Mouse (Mus musculus) kidney, postnatal 0 days (tissue): ENCODE measurements around the gene Rgs7. TPM values are rescaled to one million over a fixed set of nuclear protein-coding genes. Genes with fewer than 3 reads are reported as not detected.
A peak's percentile ranks its signal among the peaks of the same experiment; 100 is the strongest.

Source experiments
- ATAC-seq: fragments of 200-750 bp; cut with Nextera tagmentation; replicated peaks from 2 replicates; pipeline ENCODE4 v1.8.0; 2017; ENCODE audit warnings: low read depth, moderate number of reproducible peaks, moderate TSS enrichment, moderate library complexity; ENCODE audit not compliant: low FRiP score
- DNase-seq: peaks from one replicate; pipeline ENCODE4 v3.0.0-alpha.2; 2016; ENCODE audit warnings: low spot score
- H3K27ac ChIP-seq: fragments of 300-500 bp; sonication (generic); 2 replicates; pipeline ENCODE4 v1.5.1; 2014; ENCODE audit warnings: mild to moderate bottlenecking
- H3K27me3 ChIP-seq: fragments of 300-500 bp; sonication (generic); 2 replicates; pipeline ENCODE4 v1.6.1; 2014; ENCODE audit warnings: low read length, mixed read lengths; ENCODE audit not compliant: insufficient read depth
- H3K36me3 ChIP-seq: fragments of 300-500 bp; sonication (generic); 2 replicates; pipeline ENCODE4 v1.6.1; 2014; ENCODE audit warnings: low read length, mixed read lengths; ENCODE audit not compliant: insufficient read depth
- H3K4me1 ChIP-seq: fragments of 300-500 bp; sonication (generic); replicated peaks from 2 replicates; pipeline ENCODE4 v1.6.1; 2014; ENCODE audit warnings: antibody characterized with exemption, low read length, mixed read lengths; ENCODE audit not compliant: insufficient read depth
- H3K4me2 ChIP-seq: fragments of 300-500 bp; sonication (generic); 2 replicates; pipeline ENCODE4 v1.6.1; 2014; ENCODE audit warnings: mild to moderate bottlenecking, low read length, moderate library complexity, mixed read lengths
- H3K4me3 ChIP-seq: fragments of 300-500 bp; sonication (generic); replicated peaks from 2 replicates; pipeline ENCODE4 v1.5.1; 2014; ENCODE audit warnings: low read depth, low read length
- H3K9ac ChIP-seq: fragments of 300-500 bp; sonication (generic); 2 replicates; pipeline ENCODE4 v1.6.1; 2014; ENCODE audit warnings: low read depth, low read length
- H3K9me3 ChIP-seq: fragments of 300-500 bp; sonication (generic); replicated peaks from 2 replicates; pipeline ENCODE4 v1.6.1; 2016; ENCODE audit warnings: low read length, inconsistent platforms, mixed read lengths
- CTCF ChIP-seq: IDR thresholded peaks from 2 replicates; pipeline ENCODE4 v1.5.1; 2016; ENCODE audit warnings: antibody characterized with exemption, low read depth, mild to moderate bottlenecking, moderate library complexity
- WGBS: fragments of 180-500 bp; shearing (Covaris S2); extraction: QIAGEN DNeasy Blood & Tissue Kit; methylation state at CpG from one replicate; pipeline ENCODE4 v1.1.7; 2014; 5-methylcytosine and 5-hydroxymethylcytosine counted together
- polyA plus RNA-seq: library from polyadenylated mRNA; unstranded; fragments of >200 nt; fragmentation: Nextera tagmentation; extraction: Ambion mirVana; gene quantifications from 2 replicates; pipeline ENCODE4 v1.2.1, GENCODE M21; 2015

The Rgs7 gene
- polyA plus RNA-seq, 1 experiment from 2014 or later, result 0.53 TPM

DNA sequence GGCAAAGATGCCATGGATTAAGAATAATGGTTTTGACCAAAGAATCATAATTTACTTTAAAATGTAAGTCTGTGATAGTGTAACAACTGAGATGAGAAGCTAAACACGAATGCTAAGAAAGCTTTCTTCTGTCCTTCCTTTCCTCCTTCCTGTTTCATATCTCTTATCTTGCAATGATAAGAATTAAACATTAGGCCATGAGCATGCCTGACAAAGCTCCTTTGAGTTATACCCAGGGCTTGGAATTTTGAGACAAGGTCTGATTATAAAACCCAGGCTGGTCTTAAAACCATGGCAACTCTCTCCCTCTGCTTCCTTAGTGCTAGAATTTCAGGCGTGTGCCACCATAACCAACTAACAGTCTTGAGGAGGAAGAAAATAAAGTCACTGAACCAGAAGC, 22.2 kb upstream of the Rgs7 start:
- no peaks in the 10 kb centered on the region for H3K27me3 ChIP-seq
- no peak overlapping the region for H3K9ac ChIP-seq
- no peaks in the 10 kb centered on the region for H3K4me1 ChIP-seq
- H3K36me3 ChIP-seq, result no peaks in the 10 kb centered on the region
- H3K4me2 ChIP-seq, result no peak overlapping the region
- ATAC-seq (no peak), DNase-seq (no peak)
- no peak overlapping the region for H3K4me3 ChIP-seq
- no peaks in the 10 kb centered on the region for H3K9me3 ChIP-seq
- no peak for TF ChIP-seq CTCF
- WGBS, result 50% methylated on average over 2 of the region's 2 CpGs
- H3K27ac ChIP-seq, result no peak overlapping the region

DNA sequence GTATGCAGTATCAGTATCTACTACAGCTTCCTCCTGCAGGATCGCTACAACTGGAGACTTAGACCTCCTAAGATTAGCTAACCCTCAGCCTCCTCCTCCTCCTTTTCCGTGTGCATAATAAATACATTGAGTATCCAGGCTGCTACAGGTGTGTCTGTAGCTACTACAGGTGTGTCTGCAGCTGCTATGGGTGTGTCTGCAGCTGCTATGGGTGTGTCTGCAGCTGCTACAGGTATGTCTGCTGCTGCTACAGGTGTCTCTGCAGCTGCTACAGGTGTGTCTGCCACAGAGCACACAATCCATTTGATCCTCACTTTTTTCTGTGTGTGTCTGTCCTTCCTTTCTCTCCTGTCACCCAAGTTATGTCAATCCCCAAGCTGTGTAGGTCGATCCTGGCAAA, 19.9 kb upstream of the Rgs7 start:
- no peaks in the 10 kb centered on the region for H3K4me1 ChIP-seq
- no peak for TF ChIP-seq CTCF
- H3K36me3 ChIP-seq, result no peaks in the 10 kb centered on the region
- H3K4me2 ChIP-seq, result no peak overlapping the region
- H3K27ac ChIP-seq, result no peak overlapping the region
- no peak for ATAC-seq
- H3K4me3 ChIP-seq, result no peak overlapping the region
- no peak for DNase-seq
- 82% methylated on average over 3 of the region's 3 CpGs for WGBS
- no peak overlapping the region for H3K9ac ChIP-seq
- no peaks in the 10 kb centered on the region for H3K27me3 ChIP-seq
- H3K9me3 ChIP-seq, result no peaks in the 10 kb centered on the region

DNA sequence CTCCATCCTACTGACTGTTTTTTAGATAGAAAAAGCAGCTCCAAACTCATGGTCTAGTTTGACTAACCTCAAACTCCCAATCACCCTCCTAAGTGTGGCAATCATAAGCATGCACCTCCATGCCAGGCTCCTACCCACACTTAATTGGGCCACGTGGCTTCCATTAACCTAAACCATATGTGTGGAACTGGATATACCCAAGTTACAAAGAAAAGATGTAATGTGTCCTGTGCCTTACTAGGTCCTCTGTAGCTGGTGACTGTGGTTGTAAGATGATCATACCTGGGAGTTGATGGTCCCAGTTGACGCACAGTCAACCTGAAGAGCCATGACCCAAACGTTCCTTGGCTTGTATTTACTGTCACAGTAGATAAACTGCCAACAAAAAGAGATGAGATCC, 17.7 kb upstream of the Rgs7 start:
- no peaks in the 10 kb centered on the region for H3K27me3 ChIP-seq
- no peaks in the 10 kb centered on the region for H3K36me3 ChIP-seq
- H3K4me2 ChIP-seq, result no peak overlapping the region
- no peak for DNase-seq
- no peak overlapping the region for H3K27ac ChIP-seq
- H3K4me1 ChIP-seq, result no peaks in the 10 kb centered on the region
- H3K9me3 ChIP-seq, result no peaks in the 10 kb centered on the region
- WGBS, result 61% methylated on average over 3 of the region's 3 CpGs
- no peak overlapping the region for H3K4me3 ChIP-seq
- TF ChIP-seq CTCF, result no peak
- no peak for ATAC-seq
- no peak overlapping the region for H3K9ac ChIP-seq

DNA sequence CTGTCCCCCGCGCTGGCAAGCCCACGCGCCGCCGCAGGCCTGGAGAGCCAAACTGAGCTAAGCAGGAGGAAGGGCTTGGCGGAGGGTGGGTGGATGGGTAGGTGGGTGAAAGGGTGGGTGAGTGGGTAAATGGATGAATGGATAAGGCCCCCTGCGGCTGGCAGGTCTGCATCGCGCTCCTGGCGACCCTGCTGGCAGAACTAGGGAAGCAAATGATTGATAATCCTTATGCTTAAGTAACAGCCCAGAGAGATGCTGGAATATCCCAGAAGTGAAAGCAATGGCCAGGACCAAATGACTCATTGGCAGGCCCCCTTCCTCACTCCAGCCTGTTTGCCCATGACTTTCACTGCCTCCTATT, 363 bp upstream of the Rgs7 start:
- peaks cover 5% of the 10 kb centered on the region; the same call in 1 of the 2 replicates for H3K4me1 ChIP-seq
- H3K27me3 ChIP-seq, result peaks cover 7% of the 10 kb centered on the region; the same call in 1 of the 2 replicates
- peak overlapping the region; percentile 98 for H3K4me2 ChIP-seq
- TF ChIP-seq CTCF, result 0 out of 2 replicates have a peak, but pooled peaks have one; percentile 5
- 0 out of 2 replicates have a peak overlapping the region, but pooled peaks have one; percentile 38 for H3K9ac ChIP-seq
- no peaks in the 10 kb centered on the region for H3K9me3 ChIP-seq
- no peaks in the 10 kb centered on the region for H3K36me3 ChIP-seq
- no peak overlapping the region for H3K27ac ChIP-seq
- WGBS, result 2% methylated on average over 11 of the region's 11 CpGs
- no peak for DNase-seq
- H3K4me3 ChIP-seq, result peak overlapping the region; percentile 53
- no peak; the same call in 1 of the 2 replicates for ATAC-seq

DNA sequence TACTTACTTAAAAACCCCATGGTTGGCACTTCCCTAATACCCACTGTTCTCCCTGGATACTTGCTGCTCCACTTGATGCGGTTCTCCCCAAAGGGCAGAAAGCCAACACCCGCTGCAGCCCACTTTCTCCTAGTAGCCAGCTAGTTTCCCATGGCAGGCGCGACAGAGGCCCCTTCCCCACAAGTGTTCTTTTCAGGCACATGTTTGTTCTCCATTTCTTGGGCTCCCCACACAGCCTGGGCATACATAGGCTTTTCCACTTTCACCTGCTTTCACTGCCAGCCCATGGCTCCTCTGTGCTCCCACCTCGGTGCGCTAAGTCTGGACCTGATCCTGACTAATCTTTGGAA, 814 bp downstream of the Rgs7 start:
- Histone ChIP-seq H3K36me3 (no peaks in the 10 kb centered on the region), H3K9me3 (no peaks in the 10 kb centered on the region), H3K9ac (no peak overlapping the region), H3K27ac (no peak overlapping the region), H3K4me1 (peaks cover 5% of the 10 kb centered on the region; the same call in 1 of the 2 replicates), H3K27me3 (peaks cover 7% of the 10 kb centered on the region; the same call in 1 of the 2 replicates), H3K4me2 (peak overlapping the region; percentile 98), H3K4me3 (peak overlapping the region; percentile 53; the same call in 1 of the 2 replicates)
- no peak for DNase-seq
- no peak for TF ChIP-seq CTCF
- 16% methylated on average over 6 of the region's 6 CpGs for WGBS
- no peak; the same call in 1 of the 2 replicates for ATAC-seq

DNA sequence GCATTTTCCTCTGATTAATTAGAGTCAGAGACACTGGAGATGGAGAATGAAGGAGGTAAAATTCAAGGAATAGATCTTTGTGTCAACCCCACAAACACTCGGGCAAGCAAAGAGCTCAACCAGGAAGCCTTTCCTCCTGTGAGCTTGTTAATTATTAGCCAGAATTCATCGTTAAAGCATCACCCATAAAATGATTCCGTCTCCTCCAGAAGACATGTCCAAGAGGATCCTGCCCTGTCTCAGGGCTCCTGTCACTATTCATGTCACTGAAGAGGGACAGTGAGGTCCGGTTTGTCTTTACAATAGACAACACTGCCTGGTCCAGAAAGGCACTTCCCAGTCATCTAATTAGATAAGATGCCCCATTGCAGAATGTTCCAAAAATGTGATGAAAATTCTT, 7.2 kb downstream of the Rgs7 start:
- ATAC-seq (no peak), DNase-seq (no peak)
- 55% methylated on average over 4 of the region's 4 CpGs for WGBS
- Histone ChIP-seq H3K27me3 (no peaks in the 10 kb centered on the region), H3K36me3 (no peaks in the 10 kb centered on the region), H3K4me1 (no peaks in the 10 kb centered on the region), H3K9me3 (no peaks in the 10 kb centered on the region), H3K4me2 (no peak overlapping the region), H3K27ac (no peak overlapping the region), H3K9ac (no peak overlapping the region), H3K4me3 (no peak overlapping the region)
- TF ChIP-seq CTCF, result no peak

DNA sequence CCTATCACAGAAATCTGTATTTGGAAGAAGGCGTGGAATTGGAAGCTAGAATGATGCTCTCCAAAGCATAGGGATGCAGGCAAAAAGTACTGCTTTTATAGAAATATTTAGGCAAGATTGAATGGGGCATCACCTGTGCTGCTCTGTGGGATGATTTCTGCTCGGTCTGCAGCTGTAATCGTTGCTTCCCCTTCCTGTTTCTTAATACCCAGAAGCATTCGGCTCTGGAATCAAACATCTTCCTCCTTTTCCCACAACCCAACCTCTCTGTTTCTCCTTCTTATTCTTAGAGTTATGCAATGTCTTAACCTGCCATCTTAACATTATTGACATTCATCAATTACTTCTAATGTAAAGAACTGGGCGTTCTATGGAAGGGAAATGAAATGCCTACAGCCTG, 19.2 kb downstream of the Rgs7 start:
- 84% methylated on average over 5 of the region's 5 CpGs for WGBS
- H3K9ac ChIP-seq, result no peak overlapping the region
- ATAC-seq, result no peak
- no peak for TF ChIP-seq CTCF
- no peak overlapping the region for H3K4me3 ChIP-seq
- no peaks in the 10 kb centered on the region for H3K4me1 ChIP-seq
- no peaks in the 10 kb centered on the region for H3K9me3 ChIP-seq
- no peak overlapping the region for H3K27ac ChIP-seq
- no peak overlapping the region for H3K4me2 ChIP-seq
- DNase-seq, result no peak
- no peaks in the 10 kb centered on the region for H3K27me3 ChIP-seq
- H3K36me3 ChIP-seq, result no peaks in the 10 kb centered on the region
